Mouse (Mus musculus) bone marrow, adult 2 months (tissue): ENCODE results near the gene Myo10. TPM values are rescaled to one million over a fixed set of nuclear protein-coding genes. Genes with fewer than 3 reads are reported as not detected.

Experiments used
- H3K27ac ChIP-seq: fragments of 200-500 bp; 2 replicates; pipeline ENCODE4 v1.5.1; 2012; ENCODE audit warnings: low read depth, mild to moderate bottlenecking, control low read depth, inconsistent platforms, low read length; ENCODE audit not compliant: control insufficient read depth, poor library complexity, insufficient read depth
- H3K4me1 ChIP-seq: fragments of 200-500 bp; 2 replicates; pipeline ENCODE4 v1.6.1; 2011; ENCODE audit warnings: low read length; ENCODE audit not compliant: control insufficient read depth, insufficient read depth
- H3K4me3 ChIP-seq: fragments of 200-500 bp; replicated peaks from 2 replicates; pipeline ENCODE3; 2011; ENCODE audit warnings: mild to moderate bottlenecking, low read depth, low read length, control low read depth; ENCODE audit not compliant: control insufficient read depth
- CTCF ChIP-seq: fragments of 200-500 bp; IDR thresholded peaks from 2 replicates; pipeline ENCODE4 v1.5.1; 2011; ENCODE audit warnings: low read length, control low read depth; ENCODE audit not compliant: control insufficient read depth, insufficient read depth
- POLR2A ChIP-seq: fragments of 200-500 bp; IDR thresholded peaks from 2 replicates; pipeline ENCODE4 v1.6.1; 2011; ENCODE audit warnings: low read depth, mild to moderate bottlenecking, control low read depth, low read length, borderline replicate concordance; ENCODE audit not compliant: control insufficient read depth
- WGBS: fragments of 180-500 bp; shearing (Covaris S2); methylation state at CpG from one replicate; pipeline ENCODE4 v1.1.7; 2018; 5-methylcytosine and 5-hydroxymethylcytosine counted together
- polyA plus RNA-seq: library from polyadenylated mRNA; stranded (reverse); fragments of >200 nt; gene quantifications from 2 replicates; pipeline ENCODE4 v1.2.4, GENCODE M21; 2011; ENCODE audit warnings: low replicate concordance; ENCODE audit not compliant: missing spikeins, insufficient read depth, insufficient read length

Myo10 gene
- polyA plus RNA-seq, 1 experiment: 19.1 TPM

- WGBS: 73% methylated on average over 4 of the region's 4 CpGs
- Histone ChIP-seq H3K4me3 (no peak overlapping the region), H3K4me1 (no peaks in the 10 kb centered on the region), H3K27ac (no peak overlapping the region)
- TF ChIP-seq POLR2A: no peak
- TF ChIP-seq CTCF: no peak
These were observed 117.9 kb downstream of the Myo10 start for GRCm38 (mm10) chr15:25740271-25740670.

- TF ChIP-seq CTCF (no peak), POLR2A (no peak)
- Histone ChIP-seq H3K4me3 (no peak overlapping the region), H3K4me1 (no peaks in the 10 kb centered on the region), H3K27ac (no peak overlapping the region)
- WGBS: 87% methylated on average over 13 of the region's 13 CpGs
These were observed 119.9 kb downstream of the Myo10 start for GRCm38 (mm10) chr15:25742196-25742595.

- Histone ChIP-seq H3K27ac (no peak overlapping the region), H3K4me3 (no peak overlapping the region), H3K4me1 (no peaks in the 10 kb centered on the region)
- TF ChIP-seq CTCF (no peak), POLR2A (no peak)
- WGBS: 78% methylated on average over 11 of the region's 11 CpGs
These were observed 129.2 kb downstream of the Myo10 start for GRCm38 (mm10) chr15:25751510-25751909.

- H3K4me3 ChIP-seq: no peak overlapping the region
- H3K27ac ChIP-seq: no peak overlapping the region
- 90% methylated on average over 1 of the region's 1 CpGs for WGBS
- TF ChIP-seq CTCF (no peak), POLR2A (no peak)
- no peaks in the 10 kb centered on the region for H3K4me1 ChIP-seq
These were observed 130.3 kb downstream of the Myo10 start for GRCm38 (mm10) chr15:25752597-25752996.

GRCm38 (mm10) chr15:25753003-25753402 is 130.7 kb downstream of the Myo10 start:
- TF ChIP-seq CTCF (no peak), POLR2A (no peak)
- H3K27ac ChIP-seq: no peak overlapping the region
- no peak overlapping the region for H3K4me3 ChIP-seq
- H3K4me1 ChIP-seq: no peaks in the 10 kb centered on the region
- 69% methylated on average over 9 of the region's 9 CpGs for WGBS

GRCm38 (mm10) chr15:25753878-25754277 is 131.6 kb downstream of the Myo10 start:
- TF ChIP-seq CTCF (no peak), POLR2A (no peak)
- Histone ChIP-seq H3K4me3 (no peak overlapping the region), H3K4me1 (no peaks in the 10 kb centered on the region; the same call in 1 of the 2 replicates), H3K27ac (no peak overlapping the region)

GRCm38 (mm10) chr15:25754342-25754951 is 132.1 kb downstream of the Myo10 start:
- Histone ChIP-seq H3K27ac (no peak overlapping the region), H3K4me3 (no peak overlapping the region), H3K4me1 (no peaks in the 10 kb centered on the region; the same call in 1 of the 2 replicates)
- TF ChIP-seq CTCF (no peak), POLR2A (no peak)
- WGBS: 70% methylated on average over 13 of the region's 13 CpGs

GRCm38 (mm10) chr15:25755536-25755935 is 133.2 kb downstream of the Myo10 start:
- Histone ChIP-seq H3K4me1 (no peaks in the 10 kb centered on the region; the same call in 1 of the 2 replicates), H3K4me3 (no peak overlapping the region), H3K27ac (no peak overlapping the region)
- 59% methylated on average over 6 of the region's 6 CpGs for WGBS
- TF ChIP-seq CTCF: no peak
- TF ChIP-seq POLR2A: no peak

GRCm38 (mm10) chr15:25756072-25756471 is 133.7 kb downstream of the Myo10 start:
- Histone ChIP-seq H3K4me3 (no peak overlapping the region), H3K27ac (no peak overlapping the region), H3K4me1 (no peaks in the 10 kb centered on the region; the same call in 1 of the 2 replicates)
- TF ChIP-seq CTCF (no peak), POLR2A (no peak)
- WGBS: 12% methylated on average over 3 of the region's 3 CpGs
